Mouse (Mus musculus) midbrain, embryonic 16.5 days (tissue): ENCODE data around the gene Slc30a2. TPM values are rescaled to one million over a fixed set of nuclear protein-coding genes. Genes with fewer than 3 reads are reported as not detected.

ENCODE experiments used
- ATAC-seq: fragments of 200-750 bp; cut with Nextera tagmentation; 2 replicates; pipeline ENCODE4 v1.8.0; 2017; ENCODE audit warnings: moderate TSS enrichment
- H3K27ac ChIP-seq: fragments of 300-500 bp; sonication (generic); 2 replicates; pipeline ENCODE4 v1.5.1; 2014; ENCODE audit warnings: mild to moderate bottlenecking, low read length, mixed read lengths
- H3K27me3 ChIP-seq: fragments of 300-500 bp; sonication (generic); 2 replicates; pipeline ENCODE4 v1.6.1; 2014; ENCODE audit warnings: low read depth, low read length, mixed read lengths; ENCODE audit not compliant: control insufficient read depth, insufficient read depth
- H3K36me3 ChIP-seq: fragments of 300-500 bp; sonication (generic); 2 replicates; pipeline ENCODE4 v1.6.1; 2014; ENCODE audit warnings: mild to moderate bottlenecking, low read length, moderate library complexity, mixed read lengths; ENCODE audit not compliant: control insufficient read depth, insufficient read depth
- H3K4me1 ChIP-seq: fragments of 300-500 bp; sonication (generic); 2 replicates; pipeline ENCODE4 v1.6.1; 2014; ENCODE audit warnings: mild to moderate bottlenecking, low read length, mixed read lengths; ENCODE audit not compliant: control insufficient read depth, insufficient read depth
- H3K4me2 ChIP-seq: fragments of 300-500 bp; sonication (generic); 2 replicates; pipeline ENCODE4 v1.6.1; 2014; ENCODE audit warnings: mild to moderate bottlenecking, low read length, mixed read lengths
- H3K4me3 ChIP-seq: fragments of 300-500 bp; sonication (generic); 2 replicates; pipeline ENCODE4 v1.5.1; 2014; ENCODE audit warnings: low read depth, mild to moderate bottlenecking, low read length, moderate library complexity, mixed read lengths
- H3K9ac ChIP-seq: fragments of 300-500 bp; sonication (generic); 2 replicates; pipeline ENCODE4 v1.6.1; 2014; ENCODE audit warnings: low read depth, low read length, mixed read lengths
- H3K9me3 ChIP-seq: fragments of 300-500 bp; sonication (generic); replicated peaks from 2 replicates; pipeline ENCODE4 v1.6.1; 2014; ENCODE audit warnings: mild to moderate bottlenecking, low read length, mixed read lengths; ENCODE audit not compliant: control insufficient read depth, poor library complexity, severe bottlenecking
- WGBS: fragments of 180-500 bp; shearing (Covaris S2); extraction: QIAGEN DNeasy Blood & Tissue Kit; methylation state at CpG from one replicate; pipeline ENCODE4 v1.1.7; 2014; 5-methylcytosine and 5-hydroxymethylcytosine counted together
- polyA plus RNA-seq: library from polyadenylated mRNA; unstranded; fragments of >200 nt; fragmentation: Nextera tagmentation; extraction: Ambion mirVana; gene quantifications from 2 replicates; pipeline ENCODE4 v1.2.1, GENCODE M21; 2015

Gene Slc30a2
- polyA plus RNA-seq, 1 experiment from 2014 or later, result 0.30 TPM

DNA sequence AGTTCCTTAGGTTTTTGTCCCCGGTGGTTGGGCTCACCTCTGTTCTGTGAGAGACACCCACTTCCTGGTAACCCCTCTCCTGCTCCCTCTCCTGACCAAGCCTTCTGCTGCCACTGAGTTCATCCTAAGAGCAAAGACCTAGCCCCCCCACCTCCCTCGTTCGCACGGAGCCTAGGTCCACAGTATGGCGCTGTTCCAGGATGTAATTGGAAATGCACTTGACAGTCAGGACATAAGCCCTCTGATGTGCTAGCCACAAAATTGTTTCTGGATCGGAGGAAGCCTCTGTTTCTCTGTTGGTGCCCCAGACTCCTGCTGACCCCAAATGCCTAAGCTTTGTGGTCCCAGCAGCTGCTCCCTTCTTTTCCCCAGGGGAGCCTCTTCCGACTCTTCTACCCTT is 60.7 kb downstream of the Slc30a2 start:
- H3K9me3 ChIP-seq, result no peaks in the 10 kb centered on the region
- no peak overlapping the region for H3K9ac ChIP-seq
- H3K4me3 ChIP-seq, result no peak overlapping the region
- H3K4me2 ChIP-seq, result no peak overlapping the region
- no peak overlapping the region for H3K27ac ChIP-seq
- ATAC-seq, result no peak
- H3K27me3 ChIP-seq, result no peaks in the 10 kb centered on the region
- no peaks in the 10 kb centered on the region for H3K36me3 ChIP-seq
- H3K4me1 ChIP-seq, result peaks cover 23% of the 10 kb centered on the region
- 38% methylated on average over 7 of the region's 7 CpGs for WGBS

Other genes starting within 250 kb of the Slc30a2 start
- gene Cd52, start 248.1 kb upstream of the Slc30a2 start, polyA plus RNA-seq, result 0.92 and 2.1 TPM in 2 replicates
- gene Ubxn11, start 240.6 kb upstream of the Slc30a2 start, polyA plus RNA-seq, result 18.4 and 19.0 TPM in 2 replicates
- gene Sh3bgrl3, start 214.4 kb upstream of the Slc30a2 start, polyA plus RNA-seq, result 421 and 430 TPM in 2 replicates
- gene Cep85, start 156.1 kb upstream of the Slc30a2 start, polyA plus RNA-seq, result 16.7 and 18.1 TPM in 2 replicates
- gene Gm7534, start 140.2 kb upstream of the Slc30a2 start, polyA plus RNA-seq, result not detected in 2 replicates
- gene Catsper4, start 115.8 kb upstream of the Slc30a2 start, polyA plus RNA-seq, result not detected in 2 replicates
- gene Cnksr1, start 104.8 kb upstream of the Slc30a2 start, polyA plus RNA-seq, result 0.11 and 0.13 TPM in 2 replicates
- 0.24 and 0.51 TPM in 2 replicates for gene E130218I03Rik, start 99.5 kb upstream of the Slc30a2 start, polyA plus RNA-seq
- gene Zfp593, start 97.6 kb upstream of the Slc30a2 start, polyA plus RNA-seq, result 12.4 and 13.4 TPM in 2 replicates
- gene Gm30191, start 96.2 kb upstream of the Slc30a2 start, polyA plus RNA-seq, result not detected in 2 replicates
- 12.9 and 16.2 TPM in 2 replicates for gene Grrp1, start 89.1 kb upstream of the Slc30a2 start, polyA plus RNA-seq
- 44.9 and 46.5 TPM in 2 replicates for gene Pdik1l, start 55.3 kb upstream of the Slc30a2 start, polyA plus RNA-seq
- 0.45 and 0.62 TPM in 2 replicates for gene Trim63, start 28.1 kb upstream of the Slc30a2 start, polyA plus RNA-seq
- gene Extl1, start 40.7 kb downstream of the Slc30a2 start, polyA plus RNA-seq, result 0.45 and 0.58 TPM in 2 replicates
- 7.5 and 8.8 TPM in 2 replicates for gene Pafah2, start 53.1 kb downstream of the Slc30a2 start, polyA plus RNA-seq
- 7,758 and 8,549 TPM in 2 replicates for gene Stmn1, start 125.1 kb downstream of the Slc30a2 start, polyA plus RNA-seq
- gene Paqr7, start 153.5 kb downstream of the Slc30a2 start, polyA plus RNA-seq, result 27.2 and 36.2 TPM in 2 replicates
- 1.3 and 1.7 TPM in 2 replicates for gene Aunip, start 167.8 kb downstream of the Slc30a2 start, polyA plus RNA-seq
- 169 and 175 TPM in 2 replicates for gene Mtfr1l, start 192.2 kb downstream of the Slc30a2 start, polyA plus RNA-seq
- 6.7 and 9.2 TPM in 2 replicates for gene Selenon, start 209.0 kb downstream of the Slc30a2 start, polyA plus RNA-seq